Mouse (Mus musculus) gonadal fat pad, adult 2 months (tissue): ENCODE results near the gene Dph1. TPM values are rescaled to one million over a fixed set of nuclear protein-coding genes. Genes with fewer than 3 reads are reported as not detected.
"Not testable (repeated sequence)": the region's sequence is repeated elsewhere in the genome, so short reads cannot be mapped to it uniquely, and the experiment has no call there.

Source experiments
- DNase-seq: peaks from one replicate; pipeline ENCODE4 v3.0.0-alpha.2; 2012; ENCODE audit warnings: low read depth
- polyA plus RNA-seq: library from polyadenylated mRNA; depleted of rRNA; stranded (reverse); fragments of >200 nt; gene quantifications from 2 replicates; pipeline ENCODE4 v1.2.3, GENCODE M21; 2012

Gene Dph1
- polyA plus RNA-seq, 1 experiment: 42.4 TPM

DNA sequence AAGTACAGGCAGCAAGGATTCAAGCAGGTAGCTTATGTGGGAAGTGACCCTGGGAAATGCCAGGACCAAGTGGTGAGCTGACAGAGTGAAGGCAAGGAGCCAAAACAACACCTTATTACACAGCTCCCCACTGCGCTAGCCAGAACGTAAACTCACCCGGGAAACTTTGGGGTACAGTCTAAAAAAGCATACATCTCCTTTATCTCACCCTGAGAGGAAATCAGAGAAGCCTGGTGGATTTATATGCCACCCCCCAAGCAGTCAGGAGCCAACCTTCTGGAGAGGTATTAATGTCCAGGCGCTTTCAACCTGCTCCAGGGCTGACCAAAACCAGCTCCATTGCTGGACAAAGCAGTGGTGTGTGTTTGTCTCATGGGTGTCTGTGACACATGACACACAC lies 12.9 kb upstream of the Dph1 start:
- no peak for DNase-seq

- DNase-seq: no peak
Measured at GRCm38 (mm10) chr11:75201721-75202120, 10.7 kb upstream of the Dph1 start.

DNA sequence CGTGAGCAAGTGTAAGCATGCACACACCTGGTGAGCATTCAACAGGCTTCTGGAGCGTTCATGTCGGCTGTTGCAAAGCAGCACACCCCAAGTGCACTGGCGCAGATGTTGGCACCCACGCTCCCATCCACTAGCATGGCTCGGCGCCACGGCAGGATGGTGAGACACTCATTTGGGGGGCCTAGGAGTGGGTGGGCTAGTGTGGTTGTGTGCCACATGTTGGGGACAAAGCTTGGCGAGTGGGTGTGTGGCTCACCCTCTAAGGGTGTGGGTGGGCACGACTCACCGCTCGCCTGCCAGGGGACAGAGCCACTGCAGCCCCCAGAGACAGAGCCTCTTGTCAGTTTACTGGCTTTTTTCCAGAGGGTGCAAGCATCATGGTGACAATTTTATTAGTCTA lies 9.9 kb upstream of the Dph1 start:
- no peak for DNase-seq

- DNase-seq: no peak
Measured at GRCm38 (mm10) chr11:75199951-75200350, 8.9 kb upstream of the Dph1 start.

DNA sequence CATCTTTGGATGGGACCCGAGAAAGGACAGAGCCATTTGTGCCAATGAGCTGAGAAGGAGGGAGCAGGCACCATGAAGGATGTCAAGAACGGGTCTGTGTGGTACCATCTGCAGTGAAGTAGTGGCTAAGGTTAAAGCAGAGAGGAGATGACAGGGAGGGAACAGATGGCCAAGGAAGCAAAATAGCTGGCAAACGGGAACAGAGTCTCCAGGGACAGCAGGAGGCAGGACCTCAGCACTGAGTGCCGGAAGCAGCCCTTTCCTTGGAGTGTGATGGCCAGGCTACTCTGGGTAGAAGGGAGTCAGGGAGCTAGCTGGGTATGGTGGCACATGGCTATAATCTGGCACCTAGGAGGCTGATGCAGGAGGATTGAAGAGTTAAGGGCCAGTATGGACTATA lies 7.8 kb upstream of the Dph1 start:
- no peak for DNase-seq

GRCm38 (mm10) chr11:75197956-75198355 lies 6.9 kb upstream of the Dph1 start:
- DNase-seq: no peak

GRCm38 (mm10) chr11:75196131-75196530 lies 5.1 kb upstream of the Dph1 start:
- no peak for DNase-seq

DNA sequence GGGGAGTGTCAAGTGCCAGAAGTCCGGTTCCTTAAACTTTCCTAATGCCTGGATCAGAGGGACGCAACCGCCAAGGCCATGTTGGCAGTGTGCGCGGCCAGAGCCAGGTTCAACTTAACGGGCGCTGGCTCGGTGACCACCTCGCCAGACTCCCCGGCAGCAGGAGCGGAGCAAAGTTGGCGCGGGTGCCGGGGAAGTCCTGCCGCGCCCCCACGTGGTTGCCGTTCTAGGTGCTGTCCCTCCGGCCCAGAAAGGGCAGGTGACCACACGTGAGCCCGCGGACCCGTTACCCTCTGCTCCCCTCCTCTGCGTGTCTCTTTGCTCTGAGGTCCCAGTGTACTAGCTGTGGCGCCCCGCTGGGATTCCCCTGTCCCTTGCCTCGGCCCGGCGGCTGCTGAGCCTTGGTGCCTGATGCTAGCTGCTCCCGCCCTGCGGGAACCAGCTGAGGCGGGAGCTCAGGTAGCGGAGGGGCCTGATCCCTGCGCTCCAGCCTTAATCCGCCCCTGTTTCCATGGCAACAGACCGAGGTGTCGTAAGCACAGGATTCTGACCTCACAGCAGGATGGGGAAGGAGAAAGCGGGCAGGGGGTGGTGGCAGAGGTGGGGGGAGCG lies 3.9 kb upstream of the Dph1 start:
- no peak for DNase-seq

GRCm38 (mm10) chr11:75194121-75194849 lies 3.2 kb upstream of the Dph1 start:
- no peak for DNase-seq

DNA sequence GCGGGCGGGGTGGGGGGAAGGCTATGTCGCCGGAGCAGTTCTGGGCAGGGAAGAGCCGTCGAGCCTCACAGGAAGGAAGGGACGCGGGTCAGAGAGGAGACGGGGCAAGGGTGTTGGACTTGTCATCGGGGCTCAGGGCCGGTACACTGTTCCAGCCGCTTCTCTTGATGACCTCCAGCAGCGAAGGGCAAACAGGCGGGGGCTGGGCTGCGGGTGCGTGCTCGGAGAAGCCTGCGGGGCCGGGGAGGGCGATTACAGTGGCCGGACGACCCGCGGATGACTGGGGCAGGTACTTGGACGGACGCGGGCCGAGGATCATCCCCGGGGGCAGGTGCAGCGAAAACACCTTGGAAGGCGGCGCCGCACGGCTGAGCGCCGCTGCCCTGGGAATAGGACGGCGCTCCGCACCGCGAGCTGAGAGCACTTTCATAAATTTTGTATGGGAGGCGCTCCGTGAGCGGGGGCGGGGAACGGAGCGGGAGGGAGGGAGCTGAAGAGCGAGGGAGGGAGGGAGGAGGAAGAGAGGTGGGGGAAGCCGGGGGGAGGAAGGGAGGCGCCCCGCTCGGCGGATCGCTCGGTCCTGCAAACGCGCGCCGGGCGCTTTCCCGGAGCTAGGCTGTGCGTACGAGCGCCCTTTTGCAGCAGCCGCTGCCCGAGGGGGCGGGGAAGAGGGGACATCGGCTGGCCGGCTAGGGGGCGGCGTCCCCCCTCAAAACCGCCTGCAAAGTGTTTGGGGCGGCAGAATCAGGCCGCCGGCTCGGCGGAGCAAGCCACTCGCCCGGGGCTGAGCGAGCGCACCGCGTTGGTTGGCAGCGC lies 2.4 kb upstream of the Dph1 start, which contains the start of gene Rtn4rl1:
TSS of gene Rtn4rl1 (plus strand) at position 528 of the 816 bp plus-strand sequence.
- DNase-seq: no peak

- DNase-seq: no peak
Measured at GRCm38 (mm10) chr11:75192336-75193214, 1.5 kb upstream of the Dph1 start.

DNA sequence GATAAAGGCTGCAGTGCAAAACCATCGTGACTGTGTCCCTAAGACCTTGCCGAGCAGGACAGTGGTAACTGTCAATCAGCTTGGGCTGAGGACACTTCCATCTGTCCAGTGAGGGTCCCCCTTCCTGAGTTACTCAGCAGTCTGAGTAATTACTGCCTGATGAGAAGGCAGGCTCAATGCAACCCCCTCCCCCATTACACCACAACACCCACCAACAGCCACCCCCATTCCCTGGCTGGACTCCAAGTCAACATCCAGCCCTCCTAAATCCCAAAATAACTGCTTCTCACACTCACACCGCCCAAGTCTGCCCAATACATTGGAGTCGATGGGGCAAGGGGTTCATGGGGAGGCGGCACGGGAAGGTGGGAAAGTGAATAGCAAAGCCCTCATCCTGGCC lies 800 bp upstream of the Dph1 start:
- DNase-seq: no peak

- DNase-seq: no peak
Measured at GRCm38 (mm10) chr11:75190371-75190724, 693 bp downstream of the Dph1 start.

- no peak for DNase-seq
Measured at GRCm38 (mm10) chr11:75189713-75190370, 1.2 kb downstream of the Dph1 start.

DNA sequence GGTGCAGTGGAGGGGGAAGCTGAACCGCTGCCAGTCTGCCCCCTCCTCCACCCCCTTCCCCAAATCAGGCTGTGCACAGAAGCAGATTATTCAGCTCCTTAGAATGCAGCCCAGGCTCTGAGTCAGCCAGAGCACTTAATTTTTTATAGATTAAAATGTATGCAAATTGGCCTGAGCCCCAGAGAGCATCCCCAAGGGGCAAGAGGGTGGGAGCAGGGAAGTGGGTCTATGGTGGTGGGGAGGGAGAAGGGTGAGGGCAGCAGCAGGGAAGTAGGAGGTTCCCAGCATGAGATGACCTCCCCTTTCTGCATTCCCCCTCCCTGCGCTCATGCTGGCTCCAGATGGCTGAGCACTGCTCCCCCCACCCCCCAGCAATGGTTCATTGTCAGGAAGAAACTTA lies 6.1 kb downstream of the Dph1 start:
- no peak for DNase-seq

DNA sequence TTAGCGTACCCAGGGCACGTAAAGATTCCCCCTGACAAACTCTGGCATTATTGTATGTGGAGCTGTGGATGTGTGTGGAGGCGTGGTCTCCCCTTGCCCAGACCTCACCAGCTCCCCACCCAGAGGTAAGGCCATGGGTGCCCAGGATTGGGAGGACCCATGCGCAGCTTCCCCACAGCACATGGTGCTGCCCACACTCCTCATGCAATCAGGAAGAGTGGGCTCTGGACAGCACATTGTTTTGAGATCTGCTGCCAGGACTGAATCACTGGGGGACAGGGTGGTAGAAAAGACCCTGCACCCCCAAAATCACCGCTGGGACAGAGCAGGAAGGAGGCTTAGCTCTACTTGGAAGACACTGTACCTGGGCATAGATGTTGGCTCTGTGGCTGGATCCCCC lies 6.5 kb downstream of the Dph1 start:
- no peak for DNase-seq

DNA sequence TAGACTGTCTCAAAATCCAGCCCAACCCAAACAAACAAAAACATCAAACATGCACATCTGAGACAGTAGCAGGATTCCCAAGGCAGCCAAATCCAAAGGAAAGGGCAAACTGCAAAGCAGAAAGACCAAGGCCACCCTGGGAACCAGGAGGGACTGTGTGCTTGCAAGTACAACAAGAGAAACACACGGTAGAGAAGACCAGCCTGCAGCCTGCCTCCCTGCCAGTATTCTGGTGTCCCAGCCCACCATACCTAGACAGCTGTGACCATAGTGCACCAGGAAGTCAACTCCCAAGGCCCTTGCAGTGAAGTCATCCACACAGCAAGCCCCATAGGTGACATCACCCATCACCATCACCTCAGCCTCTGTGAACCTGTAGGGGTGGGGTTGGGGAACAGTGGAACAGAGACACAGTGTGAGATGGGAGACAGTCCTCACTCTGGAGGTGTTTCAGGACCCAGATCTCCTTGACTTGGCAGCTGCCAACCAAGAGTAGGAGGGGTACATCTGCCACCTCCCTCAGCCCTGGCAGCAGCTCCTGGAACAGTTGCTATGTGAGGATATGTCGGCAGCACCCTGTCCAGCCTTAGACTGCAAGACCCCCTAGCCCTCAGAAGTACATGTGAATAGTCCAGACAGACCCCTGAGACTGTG lies 7.0 kb downstream of the Dph1 start:
- no peak for DNase-seq

DNA sequence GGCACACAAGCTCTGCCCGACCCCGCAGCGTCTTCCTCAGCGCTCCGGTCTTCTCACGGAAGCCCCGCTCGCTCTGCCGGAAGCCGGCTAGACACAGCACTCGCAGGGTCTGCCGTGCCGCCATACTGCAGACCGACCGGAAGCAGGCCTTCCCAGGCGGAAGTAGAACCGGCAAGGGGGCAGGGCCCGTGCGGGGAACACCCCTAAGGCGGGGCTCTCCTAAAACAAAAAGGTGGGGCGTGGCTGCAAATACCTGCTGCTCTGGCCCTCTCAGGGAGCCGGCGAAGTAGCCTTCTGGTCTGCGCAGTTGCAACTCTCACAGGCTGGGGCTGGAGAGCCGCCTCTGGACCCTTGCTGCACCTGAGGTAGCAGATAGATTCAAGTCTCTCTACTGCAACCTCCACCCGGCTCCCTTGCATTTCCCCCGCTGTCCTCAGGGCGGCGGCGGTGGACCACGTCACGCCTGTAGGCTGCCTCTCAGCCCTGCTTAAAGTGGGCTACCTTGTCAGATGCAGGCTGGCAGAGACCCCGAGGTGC lies 12.3 kb downstream of the Dph1 start, which contains the start of gene Ovca2:
TSS of gene Ovca2 (minus strand) at position 164 of the 537 bp plus-strand sequence.
- DNase-seq: no peak

DNA sequence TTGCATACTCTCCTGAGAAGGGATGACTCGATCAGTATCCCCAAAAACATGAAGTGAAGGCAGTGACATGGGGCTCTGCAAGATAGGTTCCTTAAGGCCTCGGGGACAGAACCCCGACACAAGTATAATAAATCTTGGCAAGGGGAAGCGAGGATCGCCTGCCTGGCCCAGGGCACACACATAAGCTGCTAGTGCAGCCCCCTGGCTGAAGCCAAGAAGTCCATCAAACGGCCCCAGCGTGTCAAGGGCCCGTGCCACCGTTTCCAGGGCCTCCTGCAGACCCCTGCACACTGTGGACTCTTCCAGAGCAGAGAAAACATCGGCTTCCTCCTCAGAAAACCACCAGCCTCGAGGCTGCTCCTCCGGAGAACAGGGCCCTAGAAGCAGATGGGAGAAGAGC lies 13.0 kb downstream of the Dph1 start:
- no peak for DNase-seq

- DNase-seq: not testable (repeated sequence)
Measured at GRCm38 (mm10) chr11:75174574-75174973, 16.5 kb downstream of the Dph1 start.
